Mouse (Mus musculus): Measurements from ENCODE around the gene Ropn1l.

DNA sequence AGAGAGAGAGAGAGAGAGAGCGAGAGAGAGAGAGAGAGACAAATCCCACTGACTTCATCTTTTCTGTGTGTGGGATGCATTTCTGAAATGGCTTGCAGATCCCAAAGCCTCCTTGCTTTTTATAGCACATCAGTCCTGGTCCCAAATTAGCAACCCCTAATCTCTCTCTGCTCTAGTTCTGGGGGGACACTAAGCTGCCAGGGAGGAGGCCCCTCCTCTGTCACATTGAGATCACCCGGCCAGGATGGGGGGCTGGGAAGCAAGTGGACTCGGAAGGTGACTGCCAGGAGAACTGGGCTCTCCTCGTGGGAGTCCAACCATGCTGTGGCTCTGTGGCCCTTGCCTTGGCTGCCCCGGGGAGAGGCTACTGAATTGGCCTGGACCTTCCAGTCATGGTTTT, 56.8 kb downstream of the Ropn1l start:
- TF ChIP-seq POLR2A (IDR thresholded peaks at IDR 0.05; ENCODE audit: low read depth, low read length), result no peak
- no peak for TF ChIP-seq CTCF (IDR thresholded peaks at IDR 0.05; ENCODE audit: extremely low read depth, insufficient read depth, insufficient read length, insufficient replicate concordance)

Data from spleen, adult 2 months (tissue).